Mouse (Mus musculus) liver, embryonic 16.5 days (tissue): ENCODE results near the gene Smoc1. TPM values are rescaled to one million over a fixed set of nuclear protein-coding genes. Genes with fewer than 3 reads are reported as not detected.

Experiments used
- microRNA-seq: library from miRNA; unstranded; fragments of <30 nt; microRNA quantifications from one replicate; pipeline ENCODE4, GENCODE M21; 2016
- polyA plus RNA-seq: library from polyadenylated mRNA; unstranded; fragments of >200 nt; fragmentation: Nextera tagmentation; extraction: Ambion mirVana; gene quantifications from 2 replicates; pipeline ENCODE4 v1.2.1, GENCODE M21; 2015

Gene Smoc1
- polyA plus RNA-seq, 1 experiment from 2014 or later = 15.9 TPM

Small RNA genes lying within 50 kb of the gene (microRNA-seq; reads per million reads assigned to microRNA genes)
- 5.7 reads per million, percentile 19 among the genes with 10 or more reads in this experiment for gene Mir3067

Other genes starting within 250 kb of the Smoc1 start
- gene Susd6, start 236.3 kb upstream of the Smoc1 start, polyA plus RNA-seq = 14.6 and 15.2 TPM in 2 replicates
- gene Srsf5, start 81.3 kb upstream of the Smoc1 start, polyA plus RNA-seq = 273 and 294 TPM in 2 replicates
- 27.0 and 39.5 TPM in 2 replicates for gene Slc10a1, start 58.1 kb upstream of the Smoc1 start, polyA plus RNA-seq